Mouse (Mus musculus): ENCODE results near the gene Gfpt2.
"Not testable (repeated sequence)": the region's sequence is repeated elsewhere in the genome, so short reads cannot be mapped to it uniquely, and the experiment has no call there.

Gfpt2 gene

DNA sequence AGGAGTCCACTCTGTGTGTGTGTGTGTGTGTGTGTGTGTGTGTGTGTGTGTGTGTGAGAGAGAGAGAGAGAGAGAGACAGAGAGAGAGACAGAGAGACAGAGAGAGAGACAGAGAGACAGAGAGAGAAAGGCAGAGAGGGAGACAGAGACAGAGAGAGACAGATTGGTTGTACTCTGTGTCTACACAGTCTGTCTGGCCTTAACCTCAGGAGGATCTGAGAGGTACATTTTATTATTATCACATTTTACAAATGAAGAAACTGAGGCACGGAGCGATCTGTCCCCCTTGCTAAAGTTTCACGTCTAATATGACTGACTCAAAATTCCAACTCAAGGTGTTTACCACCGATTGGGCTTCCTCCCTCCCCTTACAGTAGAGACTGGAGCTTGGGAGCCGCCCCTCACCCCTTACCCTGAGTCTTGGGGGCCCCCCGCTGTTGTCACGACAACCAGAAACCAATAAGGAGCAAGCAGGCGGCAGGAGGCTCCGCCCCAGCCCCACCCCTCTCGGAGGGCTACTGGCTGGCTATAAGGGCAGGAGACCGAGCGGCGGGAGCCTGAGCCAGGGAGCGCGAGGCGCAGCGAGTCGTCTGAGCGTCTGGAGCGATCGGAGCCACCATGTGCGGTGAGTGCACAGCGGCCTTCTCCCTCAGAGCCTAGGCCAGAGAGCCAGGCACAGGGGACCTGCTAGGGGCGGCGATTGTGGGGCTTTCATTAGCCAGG lies at the start of gene Gfpt2:
Gene Gfpt2 (plus strand): TSS at position 560 of the 723 bp plus-strand sequence.
- DNase-seq = peak; percentile 82

DNA sequence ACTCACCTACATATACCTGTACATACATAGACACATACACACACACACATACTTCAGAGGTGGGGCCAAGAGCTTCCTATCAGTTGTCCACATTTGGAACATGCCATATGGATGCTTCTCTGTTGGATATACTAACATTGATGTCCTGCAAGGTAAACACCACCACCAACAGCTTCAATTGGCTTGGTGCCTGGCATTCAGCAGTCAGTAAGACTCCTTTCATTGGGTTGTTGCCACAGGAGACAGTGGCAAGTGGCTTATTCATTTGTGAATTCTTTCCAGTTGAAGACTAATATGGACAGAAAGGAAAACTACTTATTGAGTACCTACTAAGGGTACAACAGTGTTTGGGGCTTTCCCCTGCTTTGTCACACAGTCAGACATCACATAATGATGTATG lies 49.0 kb upstream of the Gfpt2 start:
- DNase-seq = no peak

GRCm38 (mm10) chr11:49745839-49746238 lies 48.1 kb upstream of the Gfpt2 start:
- no peak for DNase-seq

- no peak for DNase-seq
Observed at GRCm38 (mm10) chr11:49746756-49747155, 47.2 kb upstream of the Gfpt2 start.

DNA sequence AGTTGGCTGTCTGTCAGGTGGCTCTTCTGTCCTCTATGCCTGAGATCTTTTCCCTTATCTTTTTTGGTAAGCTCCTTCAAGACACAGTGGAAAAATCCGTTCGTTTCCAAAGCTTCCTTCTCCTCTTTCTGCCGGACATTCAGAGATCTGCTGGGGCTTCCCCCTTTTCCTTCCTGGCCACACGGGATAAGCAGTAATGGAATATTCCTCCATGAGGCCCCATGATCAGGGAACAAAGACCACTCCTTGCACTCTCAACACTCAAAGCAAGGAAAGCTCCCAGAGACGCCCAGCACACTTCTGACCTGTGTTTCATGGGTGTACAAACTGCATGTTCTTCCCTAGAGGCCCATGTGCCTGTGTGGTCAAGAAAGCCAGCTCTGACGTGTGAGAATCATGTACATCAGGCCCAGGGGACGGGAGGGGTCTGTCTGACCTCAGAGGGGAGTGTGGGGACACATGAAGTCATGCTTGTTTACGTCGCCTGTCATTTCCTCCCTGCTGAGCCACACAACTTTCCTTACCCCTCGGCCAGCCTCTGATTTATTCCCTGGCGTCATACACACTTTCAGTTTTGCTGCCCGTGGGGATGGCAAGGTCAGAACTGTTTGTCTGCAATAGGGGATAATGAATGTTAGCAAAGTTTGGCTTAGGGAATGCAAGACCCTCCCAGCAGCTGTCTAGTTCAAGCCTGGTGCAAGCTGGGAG lies 38.9 kb upstream of the Gfpt2 start:
- DNase-seq = peak; percentile 47

- no peak for DNase-seq
Observed at GRCm38 (mm10) chr11:49758096-49758495, 35.9 kb upstream of the Gfpt2 start.

DNA sequence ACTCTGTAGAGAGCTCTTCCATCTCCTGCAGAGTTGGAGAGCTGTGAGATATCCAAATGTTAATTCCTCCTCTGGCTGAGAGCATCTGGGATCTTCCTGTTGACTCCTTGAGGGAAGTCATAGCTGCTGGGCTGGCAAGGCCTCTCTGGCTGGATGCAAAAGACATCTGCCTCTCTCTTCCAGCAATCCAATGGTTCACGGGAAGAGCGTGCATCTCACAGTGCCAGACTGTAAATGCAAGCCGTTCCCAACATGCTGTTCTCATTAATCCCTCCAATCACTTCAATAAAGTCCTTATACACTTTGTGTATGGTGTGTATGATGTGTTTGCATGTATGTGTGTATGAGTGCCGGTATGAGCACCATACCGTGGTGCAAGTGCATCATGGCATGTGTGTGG lies 32.8 kb upstream of the Gfpt2 start:
- no peak for DNase-seq

GRCm38 (mm10) chr11:49763555-49763954 lies 30.4 kb upstream of the Gfpt2 start:
- no peak for DNase-seq

DNA sequence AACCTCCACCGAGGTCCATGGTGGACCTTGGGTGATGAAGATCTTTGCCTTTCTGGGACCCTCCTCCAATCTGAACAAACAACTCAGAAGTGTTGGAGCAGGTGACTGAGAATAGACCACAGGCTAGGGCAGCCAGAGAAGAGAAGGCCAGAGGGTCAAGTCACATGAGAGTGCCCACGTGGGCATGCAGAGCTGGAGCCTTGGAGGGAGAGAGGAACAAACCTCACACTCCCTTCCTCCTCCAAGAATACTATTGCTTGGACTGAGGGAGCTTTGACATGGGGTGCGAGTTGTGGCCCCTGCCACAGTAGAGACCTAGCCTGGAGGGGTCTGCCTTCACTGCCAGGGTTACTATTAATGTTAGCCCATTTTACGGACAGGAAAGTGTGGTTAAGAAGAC lies 30.0 kb upstream of the Gfpt2 start:
- no peak for DNase-seq

DNA sequence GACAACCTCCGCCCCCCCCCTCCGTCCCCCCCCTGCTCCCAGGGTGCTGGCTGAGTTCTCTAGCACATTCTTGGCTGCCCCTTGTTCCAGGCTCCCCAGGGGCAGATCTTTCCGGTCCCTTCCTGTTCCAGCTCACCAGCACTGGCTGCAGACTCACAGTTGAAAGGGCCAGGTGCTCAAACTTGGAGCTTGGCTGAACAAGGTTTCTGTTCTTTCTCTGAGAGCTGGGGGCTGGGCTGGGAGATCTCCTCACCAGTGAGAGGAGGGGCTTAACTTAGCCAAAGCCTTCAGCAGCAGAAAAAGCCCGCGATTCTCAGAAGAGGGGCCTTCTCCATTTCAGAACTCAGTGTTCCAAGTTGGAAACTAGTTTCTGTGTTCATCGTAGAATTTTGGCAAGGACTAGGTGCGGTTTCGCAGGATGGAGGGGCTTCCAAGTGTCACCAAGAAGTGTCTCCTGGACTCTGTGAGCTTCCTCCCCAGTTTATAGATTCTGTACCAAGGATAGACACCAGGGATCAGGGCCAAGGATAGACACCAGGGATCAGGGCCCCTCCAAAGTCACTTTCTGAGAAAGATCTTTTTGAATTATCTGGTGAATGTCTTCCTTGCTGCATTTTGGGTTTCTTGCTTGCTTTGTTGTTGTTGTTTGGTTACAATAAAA lies 29.2 kb upstream of the Gfpt2 start:
- peak; percentile 83 for DNase-seq

DNA sequence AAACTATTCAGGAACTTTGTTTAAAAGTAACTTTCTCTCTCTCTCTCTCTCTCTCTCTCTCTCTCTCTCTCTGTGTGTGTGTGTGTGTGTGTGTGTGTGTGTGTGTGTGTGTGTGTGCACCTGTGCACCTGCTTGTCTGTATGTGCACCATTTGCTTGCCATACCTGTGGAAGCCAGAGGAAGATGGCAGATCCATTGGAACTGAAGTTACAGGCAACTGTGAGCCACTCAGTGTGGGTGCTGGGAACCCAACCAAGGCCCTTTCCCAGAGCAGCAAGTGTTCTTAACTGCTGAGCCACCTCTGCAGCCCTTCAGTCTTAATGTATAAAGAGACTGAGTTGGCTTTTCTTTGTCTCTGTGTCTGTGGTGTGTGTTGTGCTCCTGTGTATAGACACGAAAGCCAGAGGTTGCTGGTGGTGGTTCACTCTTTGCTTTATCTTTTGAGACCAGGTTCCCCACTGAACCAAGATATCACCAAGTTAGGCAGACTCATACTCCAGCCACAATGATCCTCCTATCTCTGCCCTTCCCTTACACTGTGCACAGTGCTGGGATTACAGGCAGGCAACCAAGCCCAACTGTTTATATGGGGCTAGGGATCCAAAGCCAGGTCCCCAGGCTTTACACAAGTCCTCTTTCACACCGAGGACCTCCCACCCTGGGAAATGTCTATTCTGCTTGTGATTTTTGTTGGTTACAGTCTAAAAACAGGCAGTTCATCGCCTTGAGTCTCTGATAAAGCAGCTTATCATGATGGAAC lies 28.4 kb upstream of the Gfpt2 start:
- DNase-seq = no peak

- no peak for DNase-seq
Observed at GRCm38 (mm10) chr11:49766137-49766411, 27.9 kb upstream of the Gfpt2 start.

- not testable (repeated sequence) for DNase-seq
Observed at GRCm38 (mm10) chr11:49767497-49767896, 26.5 kb upstream of the Gfpt2 start.

DNA sequence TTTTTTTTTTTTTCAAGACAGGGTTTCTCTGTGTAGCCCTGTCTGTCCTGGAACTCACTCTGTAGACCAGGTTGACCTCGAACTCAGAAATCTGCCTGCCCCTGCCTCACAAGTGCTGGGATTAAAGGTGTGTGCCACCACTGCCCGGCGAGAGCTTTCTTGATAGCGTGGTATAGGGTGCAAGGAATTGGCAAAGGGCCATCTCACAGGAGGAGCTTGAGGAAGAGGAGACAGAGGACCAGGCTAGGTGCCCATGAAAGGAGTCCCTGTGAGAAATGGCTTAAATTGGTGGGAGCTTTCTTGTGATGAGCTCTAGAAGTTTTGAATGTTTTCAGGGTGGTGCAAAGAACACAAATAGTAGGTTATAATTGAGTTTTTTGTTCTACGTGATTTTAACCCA lies 25.2 kb upstream of the Gfpt2 start:
- no peak for DNase-seq

DNA sequence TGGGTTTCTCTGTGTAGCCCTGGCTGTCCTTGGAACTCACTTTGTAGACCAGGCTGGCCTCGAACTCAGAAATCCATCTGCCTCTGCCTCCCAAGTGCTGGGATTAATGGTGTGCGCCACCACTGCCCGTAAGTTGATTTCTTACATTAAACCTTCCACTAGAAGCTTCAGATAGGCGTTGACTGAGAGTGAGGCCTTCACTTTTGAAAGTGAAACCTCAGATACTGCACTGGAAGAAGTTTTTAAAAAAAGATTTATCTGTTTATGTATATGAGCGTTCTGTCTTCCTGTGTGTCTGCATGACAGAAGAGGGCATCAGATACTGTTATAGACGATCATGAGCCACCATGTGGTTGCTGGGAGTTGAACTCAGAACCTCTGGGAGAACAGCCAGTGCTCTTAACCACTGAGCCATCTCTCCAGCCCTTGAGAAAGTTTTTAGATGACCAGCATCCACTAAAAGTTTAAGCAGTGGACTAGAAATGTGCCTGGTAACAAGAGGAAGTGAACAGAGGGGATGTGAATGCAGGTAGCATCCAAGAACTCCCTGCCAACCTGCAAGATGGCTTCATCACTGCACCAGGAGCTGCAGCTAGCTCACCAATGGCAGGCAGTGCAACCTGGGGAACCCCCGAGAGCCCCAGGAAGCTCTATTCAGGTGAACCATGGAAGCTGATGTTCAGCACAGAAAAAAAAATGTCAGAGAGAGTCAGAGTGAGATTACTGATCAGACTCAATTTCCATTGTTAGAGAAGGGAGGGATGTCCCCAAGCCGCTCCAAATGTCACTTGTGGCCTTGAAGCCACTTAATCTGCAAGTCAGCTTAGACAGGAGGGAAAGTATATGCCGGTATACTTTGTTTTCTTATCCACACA lies 23.1 kb upstream of the Gfpt2 start:
- DNase-seq = no peak

DNA sequence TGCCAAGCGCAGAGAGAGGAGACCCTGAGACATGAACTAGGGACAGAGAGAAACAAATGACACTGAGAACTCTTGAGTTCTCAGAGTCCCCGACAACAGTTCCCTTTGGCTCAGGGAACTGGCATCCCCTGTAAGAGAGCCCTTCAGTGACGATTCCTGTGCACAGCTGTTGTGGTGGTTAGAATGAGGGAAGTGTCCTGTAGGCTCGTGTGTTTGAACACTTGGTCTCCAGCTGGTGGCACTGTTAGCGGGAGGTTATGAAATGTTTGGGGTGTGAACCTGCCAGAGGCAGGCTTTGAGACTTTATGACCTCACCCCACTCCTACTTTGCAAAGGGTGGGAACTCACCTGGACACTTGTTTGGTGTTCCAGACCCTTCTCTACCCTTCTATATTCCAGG lies 21.7 kb upstream of the Gfpt2 start:
- DNase-seq = no peak

- no peak for DNase-seq
Observed at GRCm38 (mm10) chr11:49774894-49775293, 19.1 kb upstream of the Gfpt2 start.

- no peak for DNase-seq
Observed at GRCm38 (mm10) chr11:49778844-49779243, 15.1 kb upstream of the Gfpt2 start.

GRCm38 (mm10) chr11:49780161-49780817 lies 13.7 kb upstream of the Gfpt2 start:
- DNase-seq = no peak

DNA sequence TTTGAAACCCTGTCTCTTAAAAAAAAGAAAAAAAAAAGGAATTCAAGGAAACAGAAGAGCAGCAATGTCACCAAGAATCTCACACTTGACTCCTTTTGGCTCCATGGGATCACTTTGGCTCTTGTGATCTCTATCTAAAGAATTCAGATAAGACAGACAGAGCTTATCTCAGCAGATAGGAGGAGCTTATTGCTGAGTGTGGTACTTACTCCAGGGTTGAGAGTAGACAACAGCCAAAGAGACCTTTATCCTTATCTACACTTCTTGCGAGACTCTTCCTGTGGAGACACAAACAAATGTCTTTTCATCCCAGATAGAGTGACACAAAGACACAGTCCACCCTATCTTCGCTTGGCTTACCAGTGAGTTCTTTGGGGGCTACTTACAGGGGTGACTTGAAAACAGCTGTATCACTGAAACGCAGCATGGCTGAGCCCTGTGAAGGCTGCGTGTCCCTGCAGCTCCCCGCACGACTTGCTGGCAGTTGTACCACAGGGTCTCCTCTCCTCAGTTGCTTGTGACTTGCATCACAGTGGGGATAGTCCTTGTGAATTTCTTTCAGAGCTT lies 12.1 kb upstream of the Gfpt2 start:
- no peak for DNase-seq

DNA sequence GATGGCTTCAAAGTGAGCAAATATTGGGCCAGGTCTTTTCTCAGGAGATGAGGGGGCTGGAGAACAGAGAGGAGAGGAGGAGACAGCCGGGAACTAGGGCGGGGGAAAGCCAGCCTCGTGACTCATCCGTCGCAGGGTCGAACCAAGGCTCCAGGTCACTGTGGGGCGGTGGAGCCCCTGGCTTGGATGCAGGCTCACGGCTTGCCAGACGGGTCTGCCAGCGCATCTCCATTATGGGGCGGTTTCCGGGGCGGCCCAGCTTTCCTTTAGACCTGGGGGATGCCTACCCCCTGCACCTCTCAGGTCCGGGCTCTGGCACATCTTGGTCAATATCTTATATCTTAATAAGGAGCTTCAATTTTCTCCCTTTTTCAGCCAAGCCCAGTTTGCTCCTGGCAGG lies 847 bp upstream of the Gfpt2 start:
- no peak for DNase-seq

All from kidney, postnatal 10 days (tissue).